Mouse (Mus musculus) liver, postnatal 0 days (tissue): ENCODE data around the gene Tmprss12. TPM values are rescaled to one million over a fixed set of nuclear protein-coding genes. Genes with fewer than 3 reads are reported as not detected.
"Not testable (repeated sequence)": the region's sequence is repeated elsewhere in the genome, so short reads cannot be mapped to it uniquely, and the experiment has no call there.

Experiments used
- ATAC-seq: fragments of 200-750 bp; cut with Nextera tagmentation; 2 replicates; pipeline ENCODE4 v1.8.0; 2017; ENCODE audit warnings: mild to moderate bottlenecking, moderate library complexity
- DNase-seq: peaks from one replicate; pipeline ENCODE4 v3.0.0-alpha.2; 2016
- H3K27ac ChIP-seq: fragments of 300-500 bp; sonication (generic); 2 replicates; pipeline ENCODE4 v1.5.1; 2014; ENCODE audit warnings: antibody characterized with exemption, moderate library complexity, mild to moderate bottlenecking, low read depth
- H3K27me3 ChIP-seq: fragments of 300-500 bp; sonication (generic); 2 replicates; pipeline ENCODE4 v1.6.1; 2014; ENCODE audit warnings: low read length, control low read depth, mixed read lengths; ENCODE audit not compliant: insufficient read depth
- H3K36me3 ChIP-seq: fragments of 300-500 bp; sonication (generic); replicated peaks from 2 replicates; pipeline ENCODE4 v1.6.1; 2014; ENCODE audit warnings: mild to moderate bottlenecking, control low read depth, low read length, moderate library complexity, mixed read lengths; ENCODE audit not compliant: insufficient read depth
- H3K4me1 ChIP-seq: fragments of 300-500 bp; sonication (generic); 2 replicates; pipeline ENCODE4 v1.6.1; 2014; ENCODE audit warnings: antibody characterized with exemption, mild to moderate bottlenecking, control low read depth; ENCODE audit not compliant: insufficient read depth
- H3K4me2 ChIP-seq: fragments of 300-500 bp; sonication (generic); 2 replicates; pipeline ENCODE4 v1.6.1; 2014; ENCODE audit warnings: low read depth, mild to moderate bottlenecking, low read length, moderate library complexity, mixed read lengths
- H3K4me3 ChIP-seq: fragments of 300-500 bp; sonication (generic); 2 replicates; pipeline ENCODE4 v1.5.1; 2014; ENCODE audit warnings: low read depth, low read length
- H3K9ac ChIP-seq: fragments of 300-500 bp; sonication (generic); replicated peaks from 2 replicates; pipeline ENCODE4 v1.6.1; 2014; ENCODE audit warnings: mild to moderate bottlenecking, moderate library complexity
- H3K9me3 ChIP-seq: fragments of 300-500 bp; sonication (generic); 2 replicates; pipeline ENCODE4 v1.6.1; 2016; ENCODE audit warnings: mild to moderate bottlenecking, control low read depth, low read length, mixed read lengths
- CTCF ChIP-seq: sonication (generic); IDR thresholded peaks from 2 replicates; pipeline ENCODE4 v1.5.1; 2016; ENCODE audit warnings: antibody characterized with exemption, low read depth
- EP300 ChIP-seq: IDR thresholded peaks from 2 replicates; pipeline ENCODE4 v1.6.1; 2016; ENCODE audit warnings: antibody characterized with exemption, low read depth, mild to moderate bottlenecking
- WGBS: fragments of 180-500 bp; shearing (Covaris S2); extraction: QIAGEN DNeasy Blood & Tissue Kit; methylation state at CpG from one replicate; pipeline ENCODE4 v1.1.7; 2014; ENCODE audit not compliant: insufficient replicate concordance; 5-methylcytosine and 5-hydroxymethylcytosine counted together
- polyA plus RNA-seq: library from polyadenylated mRNA; unstranded; fragments of >200 nt; fragmentation: Nextera tagmentation; extraction: Ambion mirVana; gene quantifications from 2 replicates; pipeline ENCODE4 v1.2.1, GENCODE M21; 2015

The Tmprss12 gene
- polyA plus RNA-seq, 1 experiment from 2014 or later = not detected

- Histone ChIP-seq H3K27me3 (no peaks in the 10 kb centered on the region), H3K9ac (no peak overlapping the region), H3K4me2 (no peak overlapping the region), H3K36me3 (peaks cover 12% of the 10 kb centered on the region), H3K9me3 (no peaks in the 10 kb centered on the region), H3K4me3 (no peak overlapping the region), H3K4me1 (no peaks in the 10 kb centered on the region), H3K27ac (no peak overlapping the region)
- DNase-seq (no peak), ATAC-seq (no peak; the same call in 1 of the 2 replicates)
- WGBS = 45% methylated on average over 4 of the region's 4 CpGs
- TF ChIP-seq EP300 (no peak), CTCF (peak; percentile 52)
These were observed 17.3 kb upstream of the Tmprss12 start for GRCm38 (mm10) chr15:100263246-100263905.

GRCm38 (mm10) chr15:100265586-100266325, 14.9 kb upstream of the Tmprss12 start:
- no peak overlapping the region for H3K4me2 ChIP-seq
- WGBS = 67% methylated on average over 4 of the region's 5 CpGs
- ATAC-seq = no peak
- H3K27ac ChIP-seq = no peak overlapping the region
- no peak overlapping the region for H3K4me3 ChIP-seq
- H3K27me3 ChIP-seq = no peaks in the 10 kb centered on the region
- no peaks in the 10 kb centered on the region for H3K9me3 ChIP-seq
- TF ChIP-seq EP300 = no peak
- no peak for TF ChIP-seq CTCF
- H3K36me3 ChIP-seq = peaks cover 4% of the 10 kb centered on the region; the same call in 1 of the 2 replicates
- H3K9ac ChIP-seq = no peak overlapping the region
- DNase-seq = no peak
- H3K4me1 ChIP-seq = no peaks in the 10 kb centered on the region

GRCm38 (mm10) chr15:100268916-100269315, 11.7 kb upstream of the Tmprss12 start:
- WGBS = 71% methylated on average over 2 of the region's 2 CpGs
- no peak for TF ChIP-seq CTCF
- TF ChIP-seq EP300 = no peak
- ATAC-seq (no peak), DNase-seq (no peak)
- Histone ChIP-seq H3K27me3 (no peaks in the 10 kb centered on the region), H3K4me2 (no peak overlapping the region), H3K27ac (no peak overlapping the region), H3K4me3 (no peak overlapping the region), H3K9me3 (no peaks in the 10 kb centered on the region), H3K36me3 (no peaks in the 10 kb centered on the region), H3K4me1 (no peaks in the 10 kb centered on the region), H3K9ac (no peak overlapping the region)

GRCm38 (mm10) chr15:100269776-100270175, 10.9 kb upstream of the Tmprss12 start:
- Histone ChIP-seq H3K4me3 (no peak overlapping the region), H3K9ac (no peak overlapping the region), H3K27ac (no peak overlapping the region), H3K4me2 (no peak overlapping the region), H3K9me3 (no peaks in the 10 kb centered on the region), H3K4me1 (no peaks in the 10 kb centered on the region), H3K36me3 (no peaks in the 10 kb centered on the region), H3K27me3 (no peaks in the 10 kb centered on the region)
- DNase-seq (no peak), ATAC-seq (no peak)
- 45% methylated on average over 9 of the region's 9 CpGs for WGBS
- TF ChIP-seq EP300 = no peak
- TF ChIP-seq CTCF = no peak

GRCm38 (mm10) chr15:100270609-100271008, 10.0 kb upstream of the Tmprss12 start:
- ATAC-seq, H3K36me3 ChIP-seq, H3K4me3 ChIP-seq, H3K9ac ChIP-seq, H3K4me2 ChIP-seq, H3K27me3 ChIP-seq, DNase-seq, H3K9me3 ChIP-seq, H3K27ac ChIP-seq, H3K4me1 ChIP-seq: not testable (repeated sequence)
- WGBS = 49% methylated on average over 7 of the region's 7 CpGs

GRCm38 (mm10) chr15:100271411-100271810, 9.2 kb upstream of the Tmprss12 start:
- H3K9me3 ChIP-seq = no peaks in the 10 kb centered on the region
- no peak for TF ChIP-seq EP300
- TF ChIP-seq CTCF = no peak
- no peak overlapping the region for H3K4me2 ChIP-seq
- DNase-seq (no peak), ATAC-seq (no peak)
- no peaks in the 10 kb centered on the region for H3K27me3 ChIP-seq
- H3K36me3 ChIP-seq = no peaks in the 10 kb centered on the region
- H3K4me1 ChIP-seq = no peaks in the 10 kb centered on the region
- no peak overlapping the region for H3K27ac ChIP-seq
- no peak overlapping the region for H3K4me3 ChIP-seq
- H3K9ac ChIP-seq = no peak overlapping the region
- 73% methylated on average over 14 of the region's 14 CpGs for WGBS

- H3K9me3 ChIP-seq, H3K27me3 ChIP-seq, ATAC-seq, H3K4me1 ChIP-seq, H3K36me3 ChIP-seq, H3K27ac ChIP-seq, H3K9ac ChIP-seq, H3K4me3 ChIP-seq, DNase-seq, H3K4me2 ChIP-seq: not testable (repeated sequence)
- WGBS = 85% methylated on average over 4 of the region's 4 CpGs
These were observed 6.8 kb upstream of the Tmprss12 start for GRCm38 (mm10) chr15:100273791-100274308.
